Mouse (Mus musculus) heart, adult 9 months (tissue): Measurements from ENCODE around the gene Hspa12a.
A peak's percentile ranks its signal among the peaks of the same experiment; 100 is the strongest.

Source experiments
- DNase-seq, 2 experiments: peaks; one replicate each; pipeline ENCODE4 v3.0.0; 2022; ENCODE audit warnings: low spot score in 2 of 2

The Hspa12a gene

DNA sequence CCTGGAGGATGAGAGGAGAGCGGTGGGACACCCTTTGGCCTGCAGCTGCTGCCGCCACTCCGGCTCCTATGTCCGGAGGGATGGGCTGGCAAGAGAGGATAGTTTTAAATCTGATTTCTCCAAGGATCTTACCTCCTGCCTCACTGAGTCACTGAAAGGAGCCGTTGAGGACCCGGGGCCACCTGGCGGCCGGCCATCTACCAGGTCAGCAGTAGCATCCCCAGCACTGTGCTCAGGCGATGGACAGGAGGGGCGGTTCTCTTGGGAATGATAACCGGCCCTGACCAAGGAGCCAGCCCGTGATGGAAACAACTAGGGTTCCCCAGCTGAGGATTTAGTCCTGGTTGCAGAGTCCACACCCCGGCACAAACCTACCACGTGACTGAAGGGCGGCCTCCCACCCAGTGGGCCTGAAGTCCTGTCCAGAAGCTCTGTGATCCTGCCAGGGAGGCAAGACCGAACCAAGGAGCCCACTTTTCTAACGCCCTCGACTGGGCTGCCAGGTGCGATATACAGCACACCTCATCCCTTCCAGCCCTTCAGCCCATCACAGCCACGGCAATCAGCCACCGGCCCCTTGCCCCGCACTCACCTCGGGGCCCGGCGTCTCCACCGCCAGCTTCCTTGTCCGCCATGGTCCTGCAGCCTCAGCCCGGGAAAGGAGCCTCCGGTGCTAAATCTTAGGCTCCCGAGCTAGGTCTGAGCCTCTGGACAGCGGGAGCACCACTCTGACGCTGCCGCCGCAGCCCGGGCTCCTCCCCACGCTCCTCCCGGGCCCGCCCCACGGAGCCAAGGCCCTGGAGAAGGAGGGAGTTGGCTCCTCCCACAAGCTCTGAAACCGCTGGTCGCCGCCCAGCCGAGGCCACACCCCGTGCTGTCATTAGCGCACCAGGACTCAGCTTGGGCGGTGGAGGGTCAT is 82.9 kb downstream of the Hspa12a start:
- DNase-seq: peak; percentile 86 to 90

DNA sequence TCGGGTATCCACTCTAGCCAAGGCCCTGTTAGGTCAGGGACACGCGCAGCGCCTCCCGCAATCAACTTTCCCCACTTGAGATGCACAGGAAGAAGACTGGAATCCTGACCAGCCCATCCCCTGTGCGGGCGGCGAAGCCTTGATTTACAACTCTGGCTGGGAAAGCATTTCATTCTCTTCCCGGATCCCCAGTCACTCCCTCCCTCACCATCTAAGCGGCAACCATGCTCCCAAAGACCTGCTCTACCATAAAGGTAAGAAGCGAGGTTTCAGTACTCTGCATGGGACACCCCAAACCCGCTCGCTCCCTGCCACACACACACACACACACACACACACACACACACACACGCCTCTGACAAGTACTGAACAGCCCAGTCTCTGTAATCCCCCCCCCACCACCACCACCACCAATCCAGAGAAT is 83.6 kb downstream of the Hspa12a start:
- no peak for DNase-seq

- no peak for DNase-seq
Measured at GRCm38 (mm10) chr19:58859357-58859756, 84.1 kb downstream of the Hspa12a start.

DNA sequence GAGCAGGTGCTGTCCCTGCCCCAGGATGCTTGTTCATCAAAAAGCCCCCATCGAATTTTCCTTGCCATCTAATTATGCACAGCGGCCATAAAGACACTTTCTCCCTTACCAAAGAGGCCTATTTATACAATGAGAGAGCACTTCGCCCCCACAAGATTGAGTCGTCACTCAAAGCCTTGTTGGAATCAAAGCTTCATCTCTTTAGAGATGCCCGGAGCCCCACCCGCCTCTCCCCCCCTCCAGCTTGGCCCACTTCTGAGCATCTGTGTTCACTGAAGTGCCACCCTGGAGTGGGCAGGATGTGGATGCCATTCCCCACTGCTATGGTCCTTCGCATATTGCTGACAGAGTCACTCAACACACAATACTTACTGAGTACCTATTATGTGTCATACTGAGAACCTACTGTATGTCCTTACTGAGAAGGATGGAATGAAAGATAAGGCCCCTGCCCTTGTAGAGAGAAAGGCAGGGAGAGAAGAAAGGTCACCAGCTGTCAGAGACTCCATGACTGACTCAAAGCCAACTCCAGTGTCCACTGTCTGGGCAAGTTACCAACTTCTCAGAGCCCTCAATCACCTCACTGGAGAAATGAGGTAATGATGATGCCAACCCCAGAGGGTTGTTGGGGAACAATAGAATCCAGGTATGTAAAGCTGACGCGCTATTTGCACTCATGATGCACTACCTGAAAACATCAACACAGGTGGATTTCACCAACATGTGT is 87.2 kb downstream of the Hspa12a start:
- DNase-seq: no peak

DNA sequence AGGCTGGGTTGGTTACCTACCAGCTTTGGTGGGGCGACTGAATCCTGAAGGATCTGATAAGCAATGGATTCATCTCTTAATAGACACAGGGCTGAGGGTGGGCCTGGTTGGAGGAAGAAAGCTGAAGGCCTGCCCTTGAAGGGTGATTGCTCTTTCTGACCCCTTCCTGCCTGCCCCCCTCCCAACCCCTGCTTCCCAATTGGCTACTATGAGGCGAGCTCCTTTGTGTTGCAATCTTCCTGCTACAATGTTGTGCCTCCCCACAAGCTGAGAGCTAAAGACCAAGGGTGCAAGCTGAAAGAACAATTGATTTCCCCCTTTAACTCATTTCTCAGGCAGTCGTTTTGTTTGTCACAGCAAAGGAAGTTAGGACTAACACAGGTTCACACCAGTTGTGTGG is 88.6 kb downstream of the Hspa12a start:
- DNase-seq: no peak

DNA sequence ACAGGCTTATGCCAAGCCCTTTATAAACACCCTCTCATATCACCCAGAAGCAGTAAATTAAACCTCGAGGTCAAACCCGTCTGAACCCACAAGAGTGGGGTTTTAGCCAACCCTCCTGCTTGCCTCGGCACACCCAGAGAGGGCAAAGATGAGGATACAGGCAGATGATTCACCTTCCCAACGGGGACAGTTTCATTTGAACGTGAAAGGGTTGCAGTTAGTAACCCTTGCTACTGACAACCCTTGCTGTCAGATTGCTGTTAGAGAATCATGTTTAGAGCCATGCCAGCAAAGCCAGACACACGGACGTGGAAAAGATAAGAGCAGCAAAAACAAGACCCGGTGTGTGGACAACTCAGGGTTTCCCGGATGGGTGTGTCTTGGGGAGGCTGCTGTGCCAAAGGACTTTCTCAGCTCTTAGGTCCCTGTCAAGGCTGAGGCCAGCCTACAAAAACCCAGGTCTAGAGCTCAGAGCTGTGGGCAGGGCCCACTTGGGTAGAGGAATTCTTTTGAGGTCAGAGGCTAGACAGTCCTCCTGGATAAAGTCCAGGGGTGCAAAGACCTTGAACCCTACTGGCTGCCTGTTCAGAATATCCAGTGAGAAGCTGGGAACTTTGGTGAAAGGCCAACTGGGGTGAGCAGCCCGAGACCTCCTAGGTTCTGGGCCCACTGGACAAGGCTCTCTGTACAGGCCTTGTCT is 90.3 kb downstream of the Hspa12a start:
- DNase-seq: peak in 1 of 2 experiments; percentile 36

GRCm38 (mm10) chr19:58850719-58851466 is 92.6 kb downstream of the Hspa12a start:
- peak; percentile 50 to 63 for DNase-seq

DNA sequence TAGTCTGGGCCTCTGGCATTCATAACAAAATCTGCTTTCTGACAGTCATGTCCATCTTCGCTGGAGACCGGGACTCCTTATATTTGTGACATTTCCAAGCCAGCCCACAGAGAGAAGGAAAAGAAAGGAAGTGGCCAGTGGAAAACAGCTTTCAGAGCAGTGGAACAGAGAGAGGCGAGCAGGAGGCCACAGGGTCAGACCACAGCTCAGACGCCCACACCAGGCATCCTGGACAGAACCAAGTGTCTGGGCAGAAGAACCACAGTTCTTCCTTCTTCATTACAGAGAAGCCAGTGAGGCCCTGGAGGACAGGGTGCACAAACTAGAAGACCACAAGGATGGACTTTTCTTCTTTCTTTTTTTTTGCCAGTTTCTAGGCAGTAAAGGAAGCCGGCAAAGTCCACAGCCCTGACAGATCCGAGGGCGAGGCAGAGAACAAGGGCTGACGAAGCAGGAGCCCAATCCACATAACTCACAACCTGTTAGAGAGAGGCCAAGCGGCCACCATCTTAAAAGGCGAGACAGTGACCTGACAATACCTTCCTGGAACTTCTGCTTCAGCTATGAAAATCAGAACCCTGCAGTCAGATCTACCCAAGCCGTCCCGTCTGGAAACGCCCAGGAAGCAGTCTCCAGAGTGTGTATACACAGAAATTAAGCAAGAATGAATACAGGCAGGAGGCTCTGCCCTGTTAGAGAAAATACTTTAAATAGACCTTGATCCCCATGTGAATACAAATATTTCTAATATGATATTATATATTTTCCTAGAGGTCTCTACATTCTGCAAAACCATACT is 93.9 kb downstream of the Hspa12a start:
- DNase-seq: no peak

- no peak for DNase-seq
Measured at GRCm38 (mm10) chr19:58843606-58844005, 99.8 kb downstream of the Hspa12a start.

GRCm38 (mm10) chr19:58840721-58841271 is 102.7 kb downstream of the Hspa12a start:
- no peak for DNase-seq

GRCm38 (mm10) chr19:58839806-58840205 is 103.6 kb downstream of the Hspa12a start:
- no peak for DNase-seq

GRCm38 (mm10) chr19:58839345-58839744 is 104.1 kb downstream of the Hspa12a start:
- no peak for DNase-seq

GRCm38 (mm10) chr19:58838706-58839105 is 104.7 kb downstream of the Hspa12a start:
- DNase-seq: no peak

- no peak for DNase-seq
Measured at GRCm38 (mm10) chr19:58833639-58834180, 109.7 kb downstream of the Hspa12a start.

DNA sequence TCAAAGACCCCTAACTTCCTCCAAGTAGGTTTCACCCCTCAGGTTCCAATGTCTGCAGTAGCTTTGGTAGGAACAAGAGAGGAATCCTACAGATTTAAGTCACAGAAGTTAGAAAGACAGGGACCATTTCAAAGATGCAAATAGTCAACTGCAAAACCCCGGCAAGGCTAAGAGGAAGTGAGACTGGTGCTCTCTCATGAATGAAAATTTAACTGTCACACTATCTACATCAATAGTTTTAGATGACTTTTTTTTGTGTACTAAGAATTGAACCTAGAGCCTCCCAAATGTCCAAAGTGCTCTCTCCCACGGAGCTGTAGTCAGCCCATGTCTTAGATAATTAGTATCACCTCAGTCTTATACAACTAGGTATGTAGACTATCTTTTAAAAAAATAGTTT is 110.5 kb downstream of the Hspa12a start:
- no peak for DNase-seq

GRCm38 (mm10) chr19:58831280-58831922 is 112.1 kb downstream of the Hspa12a start:
- no peak for DNase-seq

DNA sequence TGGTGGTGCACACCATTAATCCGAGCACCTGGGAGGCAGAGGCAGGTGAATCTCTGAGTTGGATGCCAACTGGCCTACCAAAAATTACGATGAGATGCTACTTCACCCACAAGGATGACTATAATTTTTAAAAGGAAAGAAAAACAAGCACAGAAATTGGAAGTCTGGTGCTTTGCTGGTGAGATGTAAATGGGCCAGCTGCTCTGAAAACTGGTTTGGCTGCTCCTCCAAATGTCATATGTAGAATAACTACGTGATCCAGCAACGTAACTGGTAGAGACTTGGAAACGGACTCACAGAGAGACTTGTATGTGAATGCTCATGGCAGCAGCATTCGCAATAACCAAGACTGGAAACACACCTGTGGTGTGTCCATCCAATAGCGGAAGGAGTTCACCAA is 113.3 kb downstream of the Hspa12a start:
- no peak for DNase-seq

- DNase-seq: no peak
Measured at GRCm38 (mm10) chr19:58829575-58829974, 113.9 kb downstream of the Hspa12a start.

GRCm38 (mm10) chr19:58827656-58828055 is 115.8 kb downstream of the Hspa12a start:
- DNase-seq: no peak

- DNase-seq: no peak
Measured at GRCm38 (mm10) chr19:58824316-58824715, 119.1 kb downstream of the Hspa12a start.
